Mouse (Mus musculus) CD4-positive, CD25-positive, alpha-beta regulatory T cell, adult 4 months (primary cell): Measurements from ENCODE around the gene Dnajc5. TPM values are rescaled to one million over a fixed set of nuclear protein-coding genes. Genes with fewer than 3 reads are reported as not detected.
A peak's percentile ranks its signal among the peaks of the same experiment; 100 is the strongest.

Experiments used
- ATAC-seq: one replicate; pipeline ENCODE4 v1.8.0; 2017
- polyA plus RNA-seq, 2 experiments: library from polyadenylated mRNA; unstranded; fragments of 100-300 nt; shearing (Covaris generic); gene quantifications; one replicate each; pipeline ENCODE4 v1.2.1; 2017

Dnajc5 gene
- polyA plus RNA-seq, 2 experiments from 2014 or later, result 39.4 to 46.7 TPM

- no peak for ATAC-seq
These were observed 53.7 kb downstream of the Dnajc5 start for GRCm38 (mm10) chr2:181573961-181574360.

- no peak for ATAC-seq
These were observed 54.7 kb downstream of the Dnajc5 start for GRCm38 (mm10) chr2:181574921-181575545.

GRCm38 (mm10) chr2:181576613-181577012, 56.3 kb downstream of the Dnajc5 start:
- no peak for ATAC-seq

- ATAC-seq, result no peak
These were observed 56.8 kb downstream of the Dnajc5 start for GRCm38 (mm10) chr2:181577126-181577525.

GRCm38 (mm10) chr2:181577981-181578581, 57.8 kb downstream of the Dnajc5 start:
- no peak for ATAC-seq

- ATAC-seq, result no peak
These were observed 58.7 kb downstream of the Dnajc5 start for GRCm38 (mm10) chr2:181578790-181579618.

- ATAC-seq, result no peak
These were observed 59.4 kb downstream of the Dnajc5 start for GRCm38 (mm10) chr2:181579681-181580080.

GRCm38 (mm10) chr2:181580131-181580772, 60.0 kb downstream of the Dnajc5 start:
- ATAC-seq, result no peak

- ATAC-seq, result peak; percentile 90
These were observed 60.7 kb downstream of the Dnajc5 start for GRCm38 (mm10) chr2:181581016-181581401.

- ATAC-seq, result peak; percentile 76
These were observed 61.3 kb downstream of the Dnajc5 start for GRCm38 (mm10) chr2:181581402-181582120.

- no peak for ATAC-seq
These were observed 62.1 kb downstream of the Dnajc5 start for GRCm38 (mm10) chr2:181582358-181582757.

GRCm38 (mm10) chr2:181582939-181583338, 62.7 kb downstream of the Dnajc5 start:
- no peak for ATAC-seq

GRCm38 (mm10) chr2:181583460-181584257, 63.4 kb downstream of the Dnajc5 start:
- no peak for ATAC-seq

GRCm38 (mm10) chr2:181584411-181584942, 64.2 kb downstream of the Dnajc5 start, which contains the start of gene Uckl1:
Gene Uckl1, minus strand, starts transcription at chr2:181584892.
- no peak for ATAC-seq

GRCm38 (mm10) chr2:181585506-181585905, 65.2 kb downstream of the Dnajc5 start:
- no peak for ATAC-seq

- no peak for ATAC-seq
These were observed 65.8 kb downstream of the Dnajc5 start for GRCm38 (mm10) chr2:181586124-181586523.

GRCm38 (mm10) chr2:181587796-181588195, 67.5 kb downstream of the Dnajc5 start:
- ATAC-seq, result no peak

- no peak for ATAC-seq
These were observed 68.0 kb downstream of the Dnajc5 start for GRCm38 (mm10) chr2:181588229-181588780.

- no peak for ATAC-seq
These were observed 68.9 kb downstream of the Dnajc5 start for GRCm38 (mm10) chr2:181589011-181589731.

- ATAC-seq, result no peak
These were observed 69.4 kb downstream of the Dnajc5 start for GRCm38 (mm10) chr2:181589732-181590105.
